Mouse (Mus musculus): Measurements from ENCODE around the gene Wbp2nl.
A peak's percentile ranks its signal among the peaks of the same experiment; 100 is the strongest.

GRCm38 (mm10) chr15:82341675-82342542 lies 43.2 kb downstream of the Wbp2nl start:
- TF ChIP-seq CTCF (IDR thresholded peaks at IDR 0.05; ENCODE audit: control insufficient read depth, insufficient read depth, low read length) (no peak), POLR2A (IDR thresholded peaks at IDR 0.05; ENCODE audit: borderline replicate concordance, control insufficient read depth, low read depth, low read length) (0 out of 2 replicates have a peak, but pooled peaks have one; percentile 36)
